Mouse (Mus musculus): Measurements from ENCODE around the gene Taf6.

- no peak for TF ChIP-seq JUND (conservative IDR thresholded peaks at IDR 0.05; ENCODE audit: low read depth, low read length)
- TF ChIP-seq USF1 (IDR thresholded peaks at IDR 0.05; ENCODE audit: low read depth, low read length) = no peak
- no peak for TF ChIP-seq POLR2AphosphoS2 (IDR thresholded peaks at IDR 0.05; ENCODE audit: low read depth, low read length)
- no peak; the same call in 1 of the 2 replicates for TF ChIP-seq MXI1 (IDR thresholded peaks at IDR 0.05; ENCODE audit: low read depth, low read length)
These were observed at the start of gene Taf6, which contains the start of gene Cnpy4 for GRCm38 (mm10) chr5:138186950-138187638.
